Mouse (Mus musculus): ENCODE results near the gene Faap100. TPM values are rescaled to one million over a fixed set of nuclear protein-coding genes. Genes with fewer than 3 reads are reported as not detected.
"Not testable (repeated sequence)": the region's sequence is repeated elsewhere in the genome, so short reads cannot be mapped to it uniquely, and the experiment has no call there.

The Faap100 gene
- total and polyA plus RNA-seq, 3 experiments = 6.2 to 30.6 (median 13.6) TPM

GRCm38 (mm10) chr11:120354304-120355276 lies 24.0 kb downstream of the Faap100 start:
- no peak for DNase-seq (ENCODE audit: low spot score)
- Histone ChIP-seq H3K27me3 (ENCODE audit: insufficient read depth, low read length) (peaks cover 44% of the 10 kb centered on the region), H3K9me3 (replicated peaks) (no peaks in the 10 kb centered on the region), H3K4me1 (ENCODE audit: insufficient read depth, low read depth, low read length) (peaks cover 64% of the 10 kb centered on the region), H3K36me3 (replicated peaks) (no peaks in the 10 kb centered on the region), H3K4me3 (ENCODE audit: low read depth, low read length) (no peak overlapping the region; the same call in 1 of the 2 replicates)
- ATAC-seq (ENCODE audit: extremely low read depth, insufficient number of reproducible peaks, low FRiP score, poor library complexity, severe bottlenecking) = no peak
- no peak for TF ChIP-seq TAL1 (conservative IDR thresholded peaks at IDR 0.05; ENCODE audit: low read depth, low read length)
- TF ChIP-seq POLR2AphosphoS5 (IDR thresholded peaks at IDR 0.05; ENCODE audit: insufficient replicate concordance, low read depth, low read length) = no peak

- Histone ChIP-seq H3K9me3 (replicated peaks) (no peaks in the 10 kb centered on the region), H3K4me1 (ENCODE audit: insufficient read depth, low read depth, low read length) (peaks cover 73% of the 10 kb centered on the region), H3K27me3 (ENCODE audit: insufficient read depth, low read length) (peaks cover 45% of the 10 kb centered on the region), H3K4me3 (ENCODE audit: low read depth, low read length) (peak overlapping the region; percentile 68), H3K36me3 (replicated peaks) (no peaks in the 10 kb centered on the region)
- DNase-seq (ENCODE audit: low spot score) = peak; percentile 96
- TF ChIP-seq GATA2 (IDR thresholded peaks at IDR 0.05; ENCODE audit: borderline replicate concordance, low read depth, low read length) (no peak), POLR2AphosphoS5 (IDR thresholded peaks at IDR 0.05; ENCODE audit: insufficient replicate concordance, low read depth, low read length) (no peak), TAL1 (conservative IDR thresholded peaks at IDR 0.05; ENCODE audit: low read depth, low read length) (no peak), CTCF (IDR thresholded peaks at IDR 0.05; ENCODE audit: low read depth, low read length) (peak; percentile 49; the same call in 1 of the 2 replicates), GATA1 (IDR thresholded peaks at IDR 0.05; ENCODE audit: borderline replicate concordance, low read length) (no peak)
- peak; percentile 83 for ATAC-seq (ENCODE audit: extremely low read depth, insufficient number of reproducible peaks, low FRiP score, poor library complexity, severe bottlenecking)
Observed at GRCm38 (mm10) chr11:120353500-120354303, 24.9 kb downstream of the Faap100 start.

- H3K36me3 ChIP-seq (replicated peaks) = no peaks in the 10 kb centered on the region
- DNase-seq (ENCODE audit: low spot score) (no peak), ATAC-seq (ENCODE audit: extremely low read depth, insufficient number of reproducible peaks, low FRiP score, poor library complexity, severe bottlenecking) (no peak)
- peaks cover 75% of the 10 kb centered on the region for H3K4me1 ChIP-seq (ENCODE audit: insufficient read depth, low read depth, low read length)
- TF ChIP-seq GATA1 (IDR thresholded peaks at IDR 0.05; ENCODE audit: borderline replicate concordance, low read length) (no peak), CTCF (IDR thresholded peaks at IDR 0.05; ENCODE audit: low read depth, low read length) (no peak), TAL1 (conservative IDR thresholded peaks at IDR 0.05; ENCODE audit: low read depth, low read length) (no peak), POLR2AphosphoS5 (IDR thresholded peaks at IDR 0.05; ENCODE audit: insufficient replicate concordance, low read depth, low read length) (no peak), GATA2 (IDR thresholded peaks at IDR 0.05; ENCODE audit: borderline replicate concordance, low read depth, low read length) (no peak)
- no peaks in the 10 kb centered on the region for H3K9me3 ChIP-seq (replicated peaks)
- peak overlapping the region; percentile 68; the same call in 1 of the 2 replicates for H3K4me3 ChIP-seq (ENCODE audit: low read depth, low read length)
- peaks cover 37% of the 10 kb centered on the region for H3K27me3 ChIP-seq (ENCODE audit: insufficient read depth, low read length)
Observed at GRCm38 (mm10) chr11:120352571-120353290, 25.8 kb downstream of the Faap100 start.

DNA sequence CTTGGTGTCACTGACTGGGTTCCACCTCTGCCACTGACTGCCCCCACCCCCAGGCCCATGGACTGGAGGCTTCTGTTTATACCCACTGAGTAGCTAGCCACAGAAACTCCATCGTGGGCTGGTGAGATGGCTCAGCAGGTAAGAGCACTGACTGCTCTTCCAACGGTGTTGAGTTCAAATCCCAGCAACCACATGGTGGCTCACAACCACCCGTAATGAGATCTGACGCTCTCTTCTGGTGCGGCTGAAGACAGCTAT lies 26.5 kb downstream of the Faap100 start:
- H3K4me1 ChIP-seq (ENCODE audit: insufficient read depth, low read depth, low read length) = peaks cover 78% of the 10 kb centered on the region
- peaks cover 37% of the 10 kb centered on the region for H3K27me3 ChIP-seq (ENCODE audit: insufficient read depth, low read length)
- H3K9me3 ChIP-seq (replicated peaks); ATAC-seq (ENCODE audit: extremely low read depth, insufficient number of reproducible peaks, low FRiP score, poor library complexity, severe bottlenecking); DNase-seq (ENCODE audit: low spot score); H3K36me3 ChIP-seq (replicated peaks); H3K4me3 ChIP-seq (ENCODE audit: low read depth, low read length): not testable (repeated sequence)

DNA sequence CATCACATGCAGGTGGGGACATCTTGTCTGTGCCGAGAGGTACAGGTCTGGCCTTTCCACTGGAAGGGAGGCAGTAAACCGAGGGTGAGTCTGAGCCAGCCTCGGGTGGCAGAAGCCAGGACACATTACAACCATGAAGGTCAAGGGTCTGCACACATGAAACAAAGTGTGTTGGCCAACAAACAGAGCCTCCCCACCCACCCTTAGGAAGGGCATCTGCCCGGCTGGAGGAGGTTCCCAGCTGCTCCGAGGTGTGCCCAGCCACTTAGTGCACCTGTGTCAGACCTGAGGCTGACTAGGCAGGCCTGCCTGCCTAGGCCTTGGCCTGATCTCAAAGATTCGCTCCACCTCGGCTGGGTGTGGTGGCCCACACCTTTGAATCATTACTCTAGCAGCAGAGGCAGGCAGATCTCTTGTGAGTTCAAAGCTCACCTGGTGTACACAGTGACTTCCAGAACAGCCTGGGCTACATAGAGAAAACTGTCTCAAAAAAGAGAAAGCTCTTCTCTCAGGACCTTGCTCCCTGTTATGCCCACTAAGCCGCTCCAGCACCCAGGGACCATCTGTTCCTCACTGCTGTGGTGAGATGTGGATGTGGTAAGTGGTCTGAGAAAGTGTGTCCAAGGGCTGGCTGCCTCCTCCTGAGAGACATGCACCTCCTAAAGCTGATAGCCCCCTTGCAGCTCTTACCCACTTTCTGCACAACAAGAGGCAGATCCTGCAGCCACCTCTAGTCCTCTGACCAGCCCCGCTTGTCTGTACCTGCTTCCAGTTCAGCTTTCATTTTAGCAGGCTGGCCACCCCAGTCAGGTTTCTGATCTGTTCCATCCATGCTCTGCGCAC lies 27.1 kb downstream of the Faap100 start:
- DNase-seq (ENCODE audit: low spot score) (no peak), ATAC-seq (ENCODE audit: extremely low read depth, insufficient number of reproducible peaks, low FRiP score, poor library complexity, severe bottlenecking) (no peak)
- H3K27me3 ChIP-seq (ENCODE audit: insufficient read depth, low read length) = peaks cover 37% of the 10 kb centered on the region
- no peak overlapping the region for H3K4me3 ChIP-seq (ENCODE audit: low read depth, low read length)
- no peak for TF ChIP-seq CTCF (IDR thresholded peaks at IDR 0.05; ENCODE audit: low read depth, low read length)
- no peaks in the 10 kb centered on the region for H3K9me3 ChIP-seq (replicated peaks)
- H3K4me1 ChIP-seq (ENCODE audit: insufficient read depth, low read depth, low read length) = peaks cover 78% of the 10 kb centered on the region
- H3K36me3 ChIP-seq (replicated peaks) = peaks cover 8% of the 10 kb centered on the region

DNA sequence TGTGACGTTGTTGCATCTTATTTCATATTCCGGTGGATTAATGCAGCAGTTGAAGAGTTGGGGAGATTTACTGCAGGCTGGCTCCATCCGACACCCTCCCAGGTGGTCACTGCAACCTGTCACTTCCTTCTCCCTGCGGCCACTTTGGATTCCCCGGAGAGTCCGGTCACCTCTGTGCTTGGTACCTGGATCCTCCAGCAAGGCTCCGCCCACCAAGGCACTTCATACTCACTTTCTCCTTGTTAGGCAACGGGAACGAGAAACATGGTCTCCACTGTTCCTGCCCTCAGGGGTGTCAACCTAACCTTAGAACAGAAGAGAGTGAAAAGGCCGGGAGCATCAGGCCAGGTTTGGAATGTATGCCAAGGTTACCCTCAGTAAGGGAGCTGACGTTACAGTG lies 27.9 kb downstream of the Faap100 start:
- DNase-seq (ENCODE audit: low spot score) = no peak
- Histone ChIP-seq H3K36me3 (replicated peaks) (peaks cover 11% of the 10 kb centered on the region), H3K4me1 (ENCODE audit: insufficient read depth, low read depth, low read length) (peaks cover 79% of the 10 kb centered on the region), H3K9me3 (replicated peaks) (no peaks in the 10 kb centered on the region), H3K4me3 (ENCODE audit: low read depth, low read length) (no peak overlapping the region), H3K27me3 (ENCODE audit: insufficient read depth, low read length) (peaks cover 37% of the 10 kb centered on the region)
- ATAC-seq (ENCODE audit: extremely low read depth, insufficient number of reproducible peaks, low FRiP score, poor library complexity, severe bottlenecking) = no peak
- TF ChIP-seq GATA1 (IDR thresholded peaks at IDR 0.05; ENCODE audit: borderline replicate concordance, low read length) (no peak), GATA2 (IDR thresholded peaks at IDR 0.05; ENCODE audit: borderline replicate concordance, low read depth, low read length) (no peak), POLR2AphosphoS5 (IDR thresholded peaks at IDR 0.05; ENCODE audit: insufficient replicate concordance, low read depth, low read length) (no peak), CTCF (IDR thresholded peaks at IDR 0.05; ENCODE audit: low read depth, low read length) (no peak), TAL1 (conservative IDR thresholded peaks at IDR 0.05; ENCODE audit: low read depth, low read length) (no peak)
